Mouse (Mus musculus): Measurements from ENCODE around the gene Lhfp. TPM values are rescaled to one million over a fixed set of nuclear protein-coding genes. Genes with fewer than 3 reads are reported as not detected.

Gene Lhfp
- polyA plus RNA-seq, 1 experiment from 2014 or later: 4.5 TPM

DNA sequence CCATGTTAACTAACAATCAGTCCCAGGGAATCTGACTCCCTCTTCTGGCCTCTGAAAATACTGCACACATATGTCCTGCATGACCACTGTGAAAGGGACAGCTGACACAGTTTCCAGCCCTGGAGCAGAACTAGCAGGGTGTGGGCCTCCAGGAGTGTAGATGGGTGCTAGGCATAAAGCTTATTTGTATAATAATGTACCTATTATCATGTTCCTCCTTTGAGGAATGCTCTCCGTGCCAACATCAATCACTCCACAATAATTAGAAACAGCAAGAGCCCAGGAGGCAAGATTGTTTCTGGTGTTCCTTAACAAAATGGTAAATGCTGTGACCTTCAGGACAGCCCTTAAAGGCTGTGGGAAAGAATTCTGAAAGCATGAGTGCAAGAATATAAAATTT is 264.5 kb downstream of the Lhfp start:
- Histone ChIP-seq H3K4me3 (replicated peaks) (no peak overlapping the region), H3K9me3 (replicated peaks) (no peaks in the 10 kb centered on the region), H3K27me3 (no peaks in the 10 kb centered on the region), H3K4me2 (no peak overlapping the region), H3K27ac (no peak overlapping the region), H3K4me1 (replicated peaks) (no peaks in the 10 kb centered on the region), H3K36me3 (no peaks in the 10 kb centered on the region), H3K9ac (no peak overlapping the region)
- DNase-seq (no peak), ATAC-seq (ENCODE audit: low read depth) (no peak)
- WGBS (ENCODE audit: insufficient replicate concordance): 72% methylated on average over 1 of the region's 1 CpGs

DNA sequence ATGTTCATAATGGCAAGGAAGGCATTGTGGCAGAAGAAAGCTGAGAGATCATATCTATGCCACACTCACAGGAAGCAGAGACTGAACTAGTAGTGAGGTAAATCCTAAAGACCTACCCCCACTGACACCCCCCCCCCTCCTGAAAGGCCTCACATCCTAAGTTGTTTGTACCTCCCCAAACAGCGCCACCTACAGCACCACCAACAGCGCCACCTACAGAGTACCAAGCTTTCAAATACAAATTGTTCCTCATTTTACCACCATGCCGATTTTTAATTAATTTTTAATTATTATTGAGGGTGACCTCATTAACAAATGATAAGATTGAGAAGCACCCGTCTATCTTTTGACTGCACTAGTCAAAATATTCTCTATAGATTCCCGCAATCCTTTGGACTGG is 267.3 kb downstream of the Lhfp start:
- no peak overlapping the region for H3K27ac ChIP-seq
- H3K4me3 ChIP-seq (replicated peaks): no peak overlapping the region
- H3K4me1 ChIP-seq (replicated peaks): no peaks in the 10 kb centered on the region
- H3K9me3 ChIP-seq (replicated peaks): no peaks in the 10 kb centered on the region
- 41% methylated on average over 5 of the region's 5 CpGs for WGBS (ENCODE audit: insufficient replicate concordance)
- H3K4me2 ChIP-seq: no peak overlapping the region
- DNase-seq (no peak), ATAC-seq (ENCODE audit: low read depth) (no peak)
- H3K27me3 ChIP-seq: no peaks in the 10 kb centered on the region
- H3K36me3 ChIP-seq: no peaks in the 10 kb centered on the region
- H3K9ac ChIP-seq: no peak overlapping the region

DNA sequence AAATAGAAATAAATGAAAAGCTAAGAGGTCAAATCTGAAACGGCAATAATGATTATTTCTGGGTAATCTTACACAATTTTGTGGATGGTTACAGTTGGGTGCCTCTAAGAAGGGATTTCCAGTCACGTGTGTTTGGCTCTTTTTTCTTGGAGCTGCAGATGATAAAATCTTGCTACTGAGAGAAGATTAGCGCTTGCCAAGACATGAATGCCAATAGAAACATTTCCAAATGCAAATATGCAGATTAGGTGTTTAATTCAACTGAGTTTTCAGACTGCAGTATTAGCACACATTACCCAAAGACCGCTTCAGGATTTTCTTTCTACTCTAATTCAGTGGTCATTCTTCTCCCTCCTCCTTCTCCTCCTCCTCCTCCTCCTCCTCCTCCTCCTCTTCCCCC is 268.8 kb downstream of the Lhfp start:
- Histone ChIP-seq H3K9me3 (replicated peaks) (no peaks in the 10 kb centered on the region), H3K27ac (no peak overlapping the region), H3K36me3 (no peaks in the 10 kb centered on the region), H3K9ac (no peak overlapping the region), H3K27me3 (no peaks in the 10 kb centered on the region), H3K4me2 (no peak overlapping the region), H3K4me1 (replicated peaks) (no peaks in the 10 kb centered on the region), H3K4me3 (replicated peaks) (no peak overlapping the region)
- DNase-seq (no peak), ATAC-seq (ENCODE audit: low read depth) (no peak)
- 57% methylated on average over 4 of the region's 4 CpGs for WGBS (ENCODE audit: insufficient replicate concordance)

DNA sequence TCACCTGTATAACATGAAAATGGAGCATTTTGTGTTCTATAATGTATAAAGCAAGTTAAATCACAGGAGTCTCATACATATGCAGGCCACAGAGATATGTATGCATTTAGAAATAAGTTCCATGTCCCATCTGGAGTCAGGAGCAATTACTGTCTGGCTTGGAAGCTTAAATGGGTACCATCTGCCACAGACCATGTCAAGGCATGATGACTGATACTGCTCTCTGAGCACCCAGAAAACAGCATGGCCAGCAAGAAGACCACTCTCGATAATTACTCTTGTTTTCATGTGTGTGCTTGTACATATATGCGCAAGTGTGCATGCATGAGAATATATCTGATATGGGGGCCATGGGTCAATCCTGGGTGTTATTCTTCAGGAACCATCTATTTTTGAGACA is 269.3 kb downstream of the Lhfp start:
- no peak for ATAC-seq (ENCODE audit: low read depth)

More for the DNA sequence above, 269.3 kb downstream of the Lhfp start:
- H3K9ac ChIP-seq: no peak overlapping the region
- no peak for DNase-seq
- no peak overlapping the region for H3K4me2 ChIP-seq
- H3K4me1 ChIP-seq (replicated peaks): no peaks in the 10 kb centered on the region
- no peaks in the 10 kb centered on the region for H3K9me3 ChIP-seq (replicated peaks)
- no peak overlapping the region for H3K27ac ChIP-seq
- H3K27me3 ChIP-seq: no peaks in the 10 kb centered on the region
- H3K36me3 ChIP-seq: no peaks in the 10 kb centered on the region
- H3K4me3 ChIP-seq (replicated peaks): no peak overlapping the region
- WGBS (ENCODE audit: insufficient replicate concordance): 75% methylated on average over 2 of the region's 2 CpGs

Other genes starting within 250 kb of the Lhfp start
- gene Cog6, start 24.3 kb upstream of the Lhfp start, polyA plus RNA-seq (2015; fragmentation: Nextera tagmentation; extraction: Ambion mirVana): 13.1 and 15.7 TPM in 2 replicates